Mouse (Mus musculus): ENCODE measurements around the gene Pcyt2.

DNA sequence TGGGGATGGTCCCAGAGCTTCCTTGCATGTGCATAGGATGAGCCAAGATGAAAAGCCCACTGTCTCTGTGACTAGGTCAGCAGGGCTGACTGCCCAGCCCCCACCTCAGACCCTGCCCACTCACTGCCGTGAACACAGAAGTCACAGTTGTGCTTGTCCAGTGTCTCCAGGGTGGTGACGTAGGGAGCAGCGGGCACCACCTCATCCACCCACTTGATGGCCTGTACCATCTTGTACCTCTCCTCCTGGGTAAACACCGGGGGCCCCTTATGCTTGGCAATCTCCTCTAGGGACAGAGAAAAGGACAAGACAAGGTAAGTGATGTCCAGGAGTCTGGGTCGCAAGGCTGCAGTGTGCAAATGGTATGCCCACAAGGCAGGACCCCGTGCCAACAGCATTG, 2.6 kb downstream of the Pcyt2 start:
- TF ChIP-seq GATA1 (IDR thresholded peaks at IDR 0.05; ENCODE audit: low read depth, low read length): no peak
- TF ChIP-seq GABPA (IDR thresholded peaks at IDR 0.05; ENCODE audit: low read depth, low read length): no peak
- no peak for TF ChIP-seq POLR2A (IDR thresholded peaks at IDR 0.05; ENCODE audit: control insufficient read depth in 1 of 2, insufficient read depth in 1 of 2, low read depth in 1 of 2, low read length in 2 of 2, poor library complexity in 1 of 2)
- TF ChIP-seq EP300 (IDR thresholded peaks at IDR 0.05; ENCODE audit: low read depth in 1 of 2, low read length in 2 of 2): no peak
- TF ChIP-seq RAD21 (IDR thresholded peaks at IDR 0.05; ENCODE audit: low read depth, low read length): no peak

All from MEL (cell line).